Mouse (Mus musculus) c-Kit-positive CD71-positive TER-119-negative erythroid progenitor cells, embryonic 14.5 days (primary cell): Measurements from ENCODE around the gene Sox5.

Source experiments
- DNase-seq: peaks from one replicate; pipeline ENCODE4 v3.0.0-alpha.2; 2013; ENCODE audit warnings: low read depth

The Sox5 gene

GRCm38 (mm10) chr6:143943126-143943525, 838.7 kb downstream of the Sox5 start:
- no peak for DNase-seq

GRCm38 (mm10) chr6:143941291-143941785, 840.4 kb downstream of the Sox5 start:
- DNase-seq: no peak

GRCm38 (mm10) chr6:143923146-143923545, 858.6 kb downstream of the Sox5 start:
- DNase-seq: no peak

- no peak for DNase-seq
These were observed 863.3 kb downstream of the Sox5 start for GRCm38 (mm10) chr6:143918405-143918947.

DNA sequence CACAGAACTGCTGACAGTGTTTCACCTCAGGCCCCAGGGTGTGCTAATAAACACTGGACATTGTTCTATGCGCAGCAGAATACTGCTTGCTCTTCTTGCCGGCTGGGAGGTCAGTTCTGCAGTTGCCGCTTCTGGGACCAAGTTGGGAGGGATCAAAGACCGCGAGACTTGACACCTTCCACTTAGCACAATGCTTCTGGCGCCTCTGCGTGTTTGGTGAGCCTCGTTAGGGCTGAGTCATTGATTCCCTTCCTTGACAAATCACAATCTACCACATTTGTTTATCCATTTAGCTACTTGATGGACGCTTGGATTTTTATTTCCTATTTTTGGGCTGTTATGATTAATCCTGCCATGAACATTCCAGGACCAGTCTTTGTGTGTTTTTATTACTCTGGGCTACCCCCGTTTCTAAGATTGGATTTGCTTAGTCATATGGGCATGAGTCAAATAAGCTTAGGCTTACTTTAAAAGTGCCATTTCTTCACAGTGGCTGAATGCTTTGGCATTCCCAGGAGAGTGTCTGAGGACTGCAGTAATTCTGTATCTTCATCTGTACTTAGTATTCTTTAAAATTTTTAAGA, 865.5 kb downstream of the Sox5 start:
- no peak for DNase-seq

GRCm38 (mm10) chr6:143915686-143916085, 866.1 kb downstream of the Sox5 start:
- no peak for DNase-seq

DNA sequence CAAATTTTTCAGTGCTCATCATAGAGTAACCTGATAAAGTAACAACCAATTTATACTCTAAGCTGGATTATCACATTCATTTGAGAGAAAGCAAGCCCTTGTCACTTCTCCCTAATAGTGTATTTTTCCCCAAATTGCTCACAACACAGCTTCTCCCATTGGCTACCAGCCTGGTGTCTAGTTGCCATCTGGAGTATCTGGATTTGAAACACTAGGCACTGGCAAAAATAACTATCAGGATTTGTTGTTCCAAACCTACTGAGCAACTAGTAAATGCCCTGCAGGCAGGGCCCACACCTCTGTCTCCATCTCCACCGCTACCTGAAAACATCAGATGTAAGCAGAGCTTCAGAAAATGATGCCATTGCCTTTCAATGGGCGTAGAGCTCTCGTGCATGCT, 869.5 kb downstream of the Sox5 start:
- no peak for DNase-seq

DNA sequence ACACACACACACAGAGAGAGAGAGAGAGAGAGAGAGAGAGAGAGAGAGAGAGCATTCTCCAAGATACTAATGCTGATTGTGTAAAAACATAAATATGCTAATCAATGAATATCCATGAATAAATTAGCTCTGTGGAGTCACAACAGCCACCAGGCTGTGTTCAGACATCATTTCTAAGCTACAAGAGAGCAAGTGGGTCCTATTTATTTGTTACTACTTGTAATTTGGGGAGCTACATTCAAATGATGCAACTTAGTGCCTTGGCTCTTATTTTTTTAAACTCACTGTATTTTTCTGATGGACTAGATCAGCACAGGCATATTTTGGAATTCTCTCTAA, 877.1 kb downstream of the Sox5 start:
- DNase-seq: no peak

GRCm38 (mm10) chr6:143903981-143904692, 877.6 kb downstream of the Sox5 start:
- no peak for DNase-seq

DNA sequence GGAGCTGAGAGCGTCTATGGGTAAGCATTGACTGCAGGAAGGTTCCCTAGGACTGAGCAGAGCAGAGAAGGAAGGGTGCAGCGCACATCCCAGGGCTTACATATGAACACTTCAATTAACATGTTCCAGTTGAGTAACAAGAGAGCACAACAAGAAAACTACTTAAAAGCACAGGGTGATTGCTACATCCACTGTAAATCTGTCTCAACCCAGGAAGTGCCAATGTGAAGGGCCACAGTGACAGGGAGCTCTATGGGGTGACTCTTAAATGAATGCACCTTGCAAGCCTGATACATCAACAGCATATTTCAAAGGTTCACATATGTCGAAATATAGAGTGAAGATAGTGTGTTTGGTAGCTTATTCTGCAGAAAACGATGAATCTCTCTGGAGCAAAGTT, 880.9 kb downstream of the Sox5 start:
- no peak for DNase-seq

DNA sequence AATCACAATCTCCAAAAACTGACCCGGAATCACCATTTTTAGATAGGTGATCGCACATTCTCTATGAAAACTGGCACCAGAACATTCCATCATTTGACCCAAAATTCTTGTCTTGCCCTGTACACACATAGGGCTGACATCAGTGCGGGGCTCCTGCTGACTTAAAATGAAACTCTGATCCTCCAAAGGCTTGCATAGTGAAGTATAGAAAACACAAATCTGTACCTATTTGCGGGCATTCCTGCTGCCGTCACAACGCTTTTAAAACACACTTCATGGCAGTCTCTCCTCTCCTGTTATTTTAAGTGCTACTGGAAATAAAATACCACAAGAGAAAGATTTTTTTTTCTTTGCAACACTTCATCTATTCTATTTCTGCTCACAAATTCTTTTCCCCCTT, 886.7 kb downstream of the Sox5 start:
- no peak for DNase-seq

- DNase-seq: no peak
These were observed 888.9 kb downstream of the Sox5 start for GRCm38 (mm10) chr6:143892869-143893268.

DNA sequence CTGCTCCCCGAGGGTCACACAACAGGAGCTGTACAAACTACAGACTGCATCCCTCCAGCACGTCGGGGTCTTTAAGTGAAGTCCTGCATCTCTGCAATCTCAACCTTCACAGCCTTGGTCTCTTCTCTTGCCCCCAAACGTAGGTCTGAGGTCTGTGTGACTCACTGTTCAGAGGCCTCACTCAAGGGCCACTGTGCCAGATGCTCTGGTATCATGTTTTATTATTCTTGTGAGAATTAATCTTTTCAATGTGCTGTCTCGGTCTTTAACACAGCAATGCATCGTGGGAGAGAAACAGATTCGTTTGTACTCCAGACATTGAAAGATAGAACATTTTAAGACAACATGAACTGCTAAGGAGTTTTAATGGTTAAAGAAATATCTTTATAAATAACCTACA, 893.2 kb downstream of the Sox5 start:
- DNase-seq: no peak

DNA sequence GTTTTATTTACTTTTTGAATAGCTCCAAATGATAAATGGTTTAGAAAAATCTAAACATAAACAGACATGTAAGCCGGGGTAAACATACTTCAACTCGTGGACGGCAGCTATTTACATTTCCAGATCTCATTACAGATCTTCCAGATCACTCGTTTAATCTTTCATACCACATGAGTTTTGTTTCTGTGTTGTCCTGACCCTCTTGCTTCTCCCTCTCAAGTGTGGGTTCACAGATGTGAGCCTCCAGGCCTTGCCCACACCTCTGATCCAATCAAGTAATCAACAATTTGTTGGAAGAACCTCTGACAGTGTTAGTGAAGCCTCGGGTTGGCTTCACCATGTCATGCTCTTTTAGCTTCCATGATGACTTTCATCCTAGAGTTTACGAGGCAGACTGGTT, 903.3 kb downstream of the Sox5 start:
- no peak for DNase-seq

DNA sequence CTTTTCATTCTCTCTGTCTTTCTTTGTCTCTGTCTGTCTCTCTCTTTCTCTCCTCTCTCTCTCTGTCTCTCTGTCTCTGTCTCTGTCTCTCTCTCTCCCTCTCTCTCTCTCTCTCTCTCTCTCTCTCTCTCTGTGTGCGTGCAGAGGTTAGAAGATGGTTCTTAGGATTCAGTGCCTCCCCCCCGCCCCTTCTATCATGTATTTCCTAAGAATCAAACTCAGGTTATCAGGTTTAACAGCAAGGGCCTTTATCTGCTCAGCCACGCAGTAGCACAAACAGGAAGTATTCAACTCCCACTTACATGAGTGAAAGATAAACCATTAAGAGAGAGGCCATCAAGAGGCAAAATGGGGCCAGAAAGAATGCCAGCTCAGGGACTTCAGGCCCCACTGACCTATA, 913.0 kb downstream of the Sox5 start:
- DNase-seq: peak; percentile 52

DNA sequence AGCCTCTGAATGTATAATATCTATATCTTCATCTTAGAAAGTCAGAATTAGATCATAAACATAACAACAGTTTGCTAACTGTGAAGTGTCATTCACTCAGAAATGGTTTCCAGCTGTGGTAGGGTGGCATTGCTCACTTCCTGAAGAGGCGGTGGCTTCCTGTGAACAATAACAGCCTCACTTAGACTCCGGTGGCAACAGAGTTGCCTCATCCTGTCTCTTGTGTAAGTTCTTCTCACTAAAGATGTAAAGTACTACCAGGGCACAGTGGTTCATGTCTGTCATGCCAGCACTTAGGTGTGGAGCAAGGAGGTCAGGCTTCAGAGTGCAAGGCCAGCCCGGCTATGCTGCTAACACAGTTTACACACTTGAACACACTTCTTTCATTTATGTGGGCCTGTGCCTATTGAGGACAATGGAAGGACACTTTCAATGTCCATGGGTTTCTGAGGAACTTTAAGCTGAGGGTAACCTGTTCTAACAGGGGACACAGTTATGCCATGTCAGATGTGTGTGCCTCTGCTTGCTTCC, 913.6 kb downstream of the Sox5 start:
- DNase-seq: peak; percentile 8

- no peak for DNase-seq
These were observed 914.7 kb downstream of the Sox5 start for GRCm38 (mm10) chr6:143867029-143867428.

- DNase-seq: no peak
These were observed 915.2 kb downstream of the Sox5 start for GRCm38 (mm10) chr6:143866566-143866965.

DNA sequence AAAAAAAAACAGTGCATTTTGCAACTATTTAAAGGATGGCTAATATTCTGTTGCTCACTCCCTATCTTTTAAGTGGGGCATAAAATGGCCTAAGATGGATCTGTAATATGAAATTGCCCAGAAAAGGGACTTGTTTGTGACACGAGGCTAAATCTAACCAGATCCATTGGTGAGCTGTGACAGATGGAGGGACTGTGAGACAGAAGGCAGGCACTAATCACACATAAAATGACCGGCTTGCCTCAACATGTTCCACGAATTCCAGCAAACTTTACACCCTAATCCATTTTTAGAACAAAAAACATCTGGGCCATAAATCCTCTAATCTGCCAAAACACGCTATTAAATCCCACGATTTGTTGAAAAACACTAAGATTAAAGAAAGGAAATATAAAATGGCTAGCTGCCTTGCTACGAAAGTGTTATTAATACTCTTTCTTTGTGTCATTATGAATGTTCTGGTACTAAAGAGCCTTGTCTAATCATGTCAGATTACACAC, 919.1 kb downstream of the Sox5 start:
- DNase-seq: no peak

GRCm38 (mm10) chr6:143860036-143860435, 921.7 kb downstream of the Sox5 start:
- DNase-seq: no peak

DNA sequence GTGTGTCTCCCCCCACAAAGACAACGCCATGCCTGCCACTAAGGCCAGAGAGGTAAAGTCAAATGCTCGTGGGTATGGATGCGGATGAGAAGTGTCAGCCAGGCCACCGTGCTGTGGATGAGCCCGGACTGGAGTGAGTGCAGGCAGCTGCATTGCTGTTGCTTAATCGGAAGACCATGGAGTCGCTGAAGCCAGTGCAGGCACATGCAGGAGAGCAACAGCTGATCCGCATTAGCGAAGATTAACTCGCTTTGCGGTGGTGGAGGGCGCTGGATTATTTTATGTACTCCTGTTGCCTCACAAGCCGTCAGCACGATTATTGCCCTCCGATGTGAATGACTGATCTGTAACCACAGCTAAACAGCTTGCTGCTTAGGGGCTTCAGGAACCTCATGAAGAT, 922.2 kb downstream of the Sox5 start:
- DNase-seq: no peak

- no peak for DNase-seq
These were observed 923.2 kb downstream of the Sox5 start for GRCm38 (mm10) chr6:143858551-143858950.

- no peak for DNase-seq
These were observed 924.4 kb downstream of the Sox5 start for GRCm38 (mm10) chr6:143857376-143857775.
